Mouse (Mus musculus) spleen, adult 2 months (tissue): Measurements from ENCODE around the gene Pa2g4. TPM values are rescaled to one million over a fixed set of nuclear protein-coding genes. Genes with fewer than 3 reads are reported as not detected.

Experiments used
- DNase-seq, 2 experiments: peaks; one replicate each; pipeline versions ENCODE4 v3.0.0 to v3.0.0-alpha.2; 2012 to 2021; ENCODE audit warnings: low spot score in 2 of 2, low read depth in 1 of 2
- H3K27ac ChIP-seq: fragments of 200-500 bp; 2 replicates; pipeline ENCODE4 v1.5.1; 2012; ENCODE audit warnings: low read length, inconsistent platforms; ENCODE audit not compliant: insufficient read depth
- H3K27me3 ChIP-seq: fragments of 200-500 bp; 2 replicates; pipeline ENCODE4 v1.6.1; 2012; ENCODE audit warnings: mild to moderate bottlenecking, moderate library complexity, low read length, inconsistent platforms; ENCODE audit not compliant: control insufficient read depth, insufficient read depth
- H3K36me3 ChIP-seq: fragments of 200-500 bp; 2 replicates; pipeline ENCODE4 v1.6.1; 2012; ENCODE audit warnings: mild to moderate bottlenecking, low read length, inconsistent platforms; ENCODE audit not compliant: control insufficient read depth, insufficient read depth
- H3K4me1 ChIP-seq: fragments of 200-500 bp; 2 replicates; pipeline ENCODE4 v1.6.1; 2011; ENCODE audit warnings: inconsistent platforms; ENCODE audit not compliant: control insufficient read depth, insufficient read depth, insufficient read length
- H3K4me3 ChIP-seq: fragments of 200-500 bp; 2 replicates; pipeline ENCODE4 v1.5.1; 2011; ENCODE audit warnings: mild to moderate bottlenecking, inconsistent platforms; ENCODE audit not compliant: insufficient read depth, insufficient read length; ENCODE audit errors: extremely low read depth
- CTCF ChIP-seq: fragments of 200-500 bp; IDR thresholded peaks from 2 replicates; pipeline ENCODE4 v1.5.1; 2011; ENCODE audit warnings: mild to moderate bottlenecking, inconsistent platforms; ENCODE audit not compliant: insufficient read depth, insufficient read length, insufficient replicate concordance; ENCODE audit errors: extremely low read depth
- POLR2A ChIP-seq: fragments of 200-500 bp; IDR thresholded peaks from 2 replicates; pipeline ENCODE4 v1.6.1; 2011; ENCODE audit warnings: low read depth, low read length, inconsistent platforms
- WGBS: fragments of 180-500 bp; shearing (Covaris S2); methylation state at CpG from one replicate; pipeline ENCODE4 v1.1.7; 2018; 5-methylcytosine and 5-hydroxymethylcytosine counted together
- polyA plus RNA-seq: library from polyadenylated mRNA; depleted of rRNA; stranded (reverse); fragments of >200 nt; gene quantifications from 2 replicates; pipeline ENCODE4 v1.2.3, GENCODE M21; 2012

Gene Pa2g4
- polyA plus RNA-seq, 1 experiment = 16.8 TPM

GRCm38 (mm10) chr10:128602470-128603128, 36.8 kb upstream of the Pa2g4 start:
- 31% methylated on average over 4 of the region's 4 CpGs for WGBS
- DNase-seq = no peak
- TF ChIP-seq POLR2A (no peak), CTCF (no peak)
- Histone ChIP-seq H3K36me3 (no peaks in the 10 kb centered on the region), H3K27me3 (no peaks in the 10 kb centered on the region), H3K4me1 (peaks cover 9% of the 10 kb centered on the region; the same call in 1 of the 2 replicates), H3K4me3 (no peak overlapping the region), H3K27ac (0 out of 2 replicates have a peak overlapping the region, but pooled peaks have one; percentile 59)

GRCm38 (mm10) chr10:128601499-128601898, 35.7 kb upstream of the Pa2g4 start:
- Histone ChIP-seq H3K4me3 (no peak overlapping the region), H3K36me3 (no peaks in the 10 kb centered on the region), H3K27ac (no peak overlapping the region), H3K4me1 (peaks cover 9% of the 10 kb centered on the region; the same call in 1 of the 2 replicates), H3K27me3 (no peaks in the 10 kb centered on the region)
- TF ChIP-seq POLR2A (no peak), CTCF (no peak)
- no peak for DNase-seq
- 74% methylated on average over 1 of the region's 1 CpGs for WGBS

GRCm38 (mm10) chr10:128598476-128598875, 32.7 kb upstream of the Pa2g4 start:
- DNase-seq = no peak
- no peak overlapping the region for H3K27ac ChIP-seq
- no peaks in the 10 kb centered on the region for H3K27me3 ChIP-seq
- no peaks in the 10 kb centered on the region for H3K36me3 ChIP-seq
- peaks cover 6% of the 10 kb centered on the region; the same call in 1 of the 2 replicates for H3K4me1 ChIP-seq
- no peak overlapping the region for H3K4me3 ChIP-seq
- no peak for TF ChIP-seq POLR2A
- no peak for TF ChIP-seq CTCF
- 72% methylated on average over 2 of the region's 2 CpGs for WGBS

- Histone ChIP-seq H3K4me3 (no peak overlapping the region), H3K4me1 (peaks cover 6% of the 10 kb centered on the region), H3K27ac (no peak overlapping the region), H3K36me3 (no peaks in the 10 kb centered on the region), H3K27me3 (peaks cover 11% of the 10 kb centered on the region)
- TF ChIP-seq CTCF (no peak), POLR2A (no peak)
- WGBS = 75% methylated on average over 5 of the region's 5 CpGs
- no peak for DNase-seq
Observed at GRCm38 (mm10) chr10:128592797-128593196, 27.0 kb upstream of the Pa2g4 start.

- no peak overlapping the region for H3K27ac ChIP-seq
- TF ChIP-seq CTCF (no peak), POLR2A (no peak)
- WGBS = 83% methylated on average over 6 of the region's 6 CpGs
- no peaks in the 10 kb centered on the region for H3K36me3 ChIP-seq
- DNase-seq = no peak
- H3K27me3 ChIP-seq = peaks cover 11% of the 10 kb centered on the region
- H3K4me3 ChIP-seq = no peak overlapping the region
- H3K4me1 ChIP-seq = peaks cover 6% of the 10 kb centered on the region
Observed at GRCm38 (mm10) chr10:128591436-128591835, 25.6 kb upstream of the Pa2g4 start.

GRCm38 (mm10) chr10:128590193-128590690, 24.5 kb upstream of the Pa2g4 start:
- WGBS = under 1% methylated on average over 42 of the region's 43 CpGs
- H3K4me1 ChIP-seq = peaks cover 6% of the 10 kb centered on the region
- H3K4me3 ChIP-seq = peak overlapping the region; percentile 66
- TF ChIP-seq CTCF (peak; percentile 57; the same call in 1 of the 2 replicates), POLR2A (no peak)
- no peaks in the 10 kb centered on the region for H3K36me3 ChIP-seq
- peaks cover 11% of the 10 kb centered on the region for H3K27me3 ChIP-seq
- DNase-seq = peak in 1 of 2 experiments; percentile 51
- H3K27ac ChIP-seq = no peak overlapping the region

GRCm38 (mm10) chr10:128589464-128590192, 23.8 kb upstream of the Pa2g4 start, which contains the start of gene Erbb3:
Erbb3 (minus strand) TSS chr10:128589652.
- WGBS = under 1% methylated on average over 42 of the region's 43 CpGs
- peak within 1 kb of the TSS; percentile 66 for H3K4me3 ChIP-seq
- no peak within 1 kb of the TSS for H3K27ac ChIP-seq
- TF ChIP-seq CTCF = no peak
- TF ChIP-seq POLR2A = no peak
- H3K27me3 ChIP-seq = peaks cover 11% of the 10 kb centered on the region
- no peaks in the 10 kb centered on the region for H3K36me3 ChIP-seq
- DNase-seq = peak in 1 of 2 experiments; percentile 8
- H3K4me1 ChIP-seq = peaks cover 6% of the 10 kb centered on the region
